Mouse (Mus musculus) thymus, postnatal 14 days (tissue): ENCODE measurements around the gene Tnk2.

Experiments used
- DNase-seq: peaks from one replicate; pipeline ENCODE4 v3.0.0; 2021

Gene Tnk2

GRCm38 (mm10) chr16:32643661-32644061 is at the start of gene Tnk2:
Gene Tnk2 (plus strand): TSS chr16:32643874.
- DNase-seq = peak; percentile 94

GRCm38 (mm10) chr16:32593916-32594315 is 49.8 kb upstream of the Tnk2 start:
- DNase-seq = peak; percentile 32

GRCm38 (mm10) chr16:32594701-32595100 is 49.0 kb upstream of the Tnk2 start:
- DNase-seq = peak; percentile 51

- no peak for DNase-seq
Observed at GRCm38 (mm10) chr16:32595142-32595855, 48.4 kb upstream of the Tnk2 start.

- DNase-seq = no peak
Observed at GRCm38 (mm10) chr16:32597909-32598381, 45.7 kb upstream of the Tnk2 start.

- DNase-seq = no peak
Observed at GRCm38 (mm10) chr16:32599151-32599550, 44.5 kb upstream of the Tnk2 start.

- no peak for DNase-seq
Observed at GRCm38 (mm10) chr16:32602193-32602685, 41.4 kb upstream of the Tnk2 start.

- peak; percentile 15 for DNase-seq
Observed at GRCm38 (mm10) chr16:32607562-32608343, 35.9 kb upstream of the Tnk2 start.

GRCm38 (mm10) chr16:32608344-32608711 is 35.3 kb upstream of the Tnk2 start:
- DNase-seq = no peak

- peak; percentile 99 for DNase-seq
Observed at GRCm38 (mm10) chr16:32608712-32609400, 34.8 kb upstream of the Tnk2 start, which contains the start of gene Tfrc. Gene Tfrc (plus strand): TSS chr16:32608920.

GRCm38 (mm10) chr16:32609401-32609779 is 34.3 kb upstream of the Tnk2 start:
- DNase-seq = no peak

GRCm38 (mm10) chr16:32610460-32611255 is 33.0 kb upstream of the Tnk2 start:
- DNase-seq = no peak

- DNase-seq = no peak
Observed at GRCm38 (mm10) chr16:32612052-32612451, 31.6 kb upstream of the Tnk2 start.

GRCm38 (mm10) chr16:32613269-32613834 is 30.3 kb upstream of the Tnk2 start:
- DNase-seq = no peak

GRCm38 (mm10) chr16:32614047-32614446 is 29.6 kb upstream of the Tnk2 start:
- DNase-seq = peak; percentile 21

- no peak for DNase-seq
Observed at GRCm38 (mm10) chr16:32618946-32619345, 24.7 kb upstream of the Tnk2 start.

GRCm38 (mm10) chr16:32628140-32628539 is 15.5 kb upstream of the Tnk2 start:
- no peak for DNase-seq

- DNase-seq = no peak
Observed at GRCm38 (mm10) chr16:32632328-32632824, 11.3 kb upstream of the Tnk2 start.

GRCm38 (mm10) chr16:32633486-32634012 is 10.1 kb upstream of the Tnk2 start:
- DNase-seq = no peak

- DNase-seq = no peak
Observed at GRCm38 (mm10) chr16:32634183-32634582, 9.5 kb upstream of the Tnk2 start.

GRCm38 (mm10) chr16:32635314-32635713 is 8.4 kb upstream of the Tnk2 start:
- DNase-seq = no peak

- no peak for DNase-seq
Observed at GRCm38 (mm10) chr16:32636331-32636730, 7.3 kb upstream of the Tnk2 start.
